Mouse (Mus musculus) limb, embryonic 14.5 days (tissue): Measurements from ENCODE around the gene Psmd13. TPM values are rescaled to one million over a fixed set of nuclear protein-coding genes. Genes with fewer than 3 reads are reported as not detected.
A peak's percentile ranks its signal among the peaks of the same experiment; 100 is the strongest.

ENCODE experiments used
- ATAC-seq: fragments of 200-750 bp; cut with Nextera tagmentation; 2 replicates; pipeline ENCODE4 v1.8.0; 2017; ENCODE audit warnings: low read depth, moderate number of reproducible peaks, moderate TSS enrichment; ENCODE audit not compliant: low FRiP score
- DNase-seq: peaks from one replicate; pipeline ENCODE4 v3.0.0-alpha.2; 2015; ENCODE audit warnings: low spot score
- H3K27ac ChIP-seq: fragments of 300-500 bp; sonication (generic); replicated peaks from 2 replicates; pipeline ENCODE4 v1.5.1; 2014; ENCODE audit warnings: low read depth, mild to moderate bottlenecking, low read length, moderate library complexity, mixed read lengths
- H3K27me3 ChIP-seq: fragments of 300-500 bp; sonication (generic); 2 replicates; pipeline ENCODE4 v1.6.1; 2014; ENCODE audit warnings: low read length, mixed read lengths; ENCODE audit not compliant: control insufficient read depth, insufficient read depth
- H3K36me3 ChIP-seq: fragments of 300-500 bp; sonication (generic); 2 replicates; pipeline ENCODE4 v1.6.1; 2014; ENCODE audit warnings: mild to moderate bottlenecking, low read length, moderate library complexity, mixed read lengths; ENCODE audit not compliant: control insufficient read depth, insufficient read depth
- H3K4me1 ChIP-seq: fragments of 300-500 bp; sonication (generic); 2 replicates; pipeline ENCODE4 v1.6.1; 2014; ENCODE audit warnings: antibody characterized with exemption, low read length, mixed read lengths; ENCODE audit not compliant: control insufficient read depth, insufficient read depth
- H3K4me2 ChIP-seq: fragments of 300-500 bp; sonication (generic); replicated peaks from 2 replicates; pipeline ENCODE4 v1.6.1; 2014; ENCODE audit warnings: low read depth, mild to moderate bottlenecking, low read length, moderate library complexity; ENCODE audit not compliant: severe bottlenecking
- H3K4me3 ChIP-seq: fragments of 300-500 bp; sonication (generic); replicated peaks from 2 replicates; pipeline ENCODE4 v1.5.1; 2014; ENCODE audit warnings: low read length
- H3K9ac ChIP-seq: fragments of 300-500 bp; sonication (generic); 2 replicates; pipeline ENCODE4 v1.6.1; 2014; ENCODE audit warnings: mild to moderate bottlenecking, low read depth, low read length, moderate library complexity; ENCODE audit not compliant: severe bottlenecking
- H3K9me3 ChIP-seq: fragments of 300-500 bp; sonication (generic); 2 replicates; pipeline ENCODE4 v1.6.1; 2016; ENCODE audit warnings: low read length; ENCODE audit not compliant: control insufficient read depth
- POLR2A ChIP-seq: fragments of 200-500 bp; IDR thresholded peaks from 2 replicates; pipeline ENCODE4 v1.8.0; 2012; ENCODE audit warnings: inconsistent platforms, mild to moderate bottlenecking, moderate library complexity, borderline replicate concordance; ENCODE audit not compliant: insufficient read depth, insufficient read length; ENCODE audit errors: extremely low read depth
- WGBS: fragments of 180-500 bp; shearing (Covaris S2); extraction: QIAGEN DNeasy Blood & Tissue Kit; methylation state at CpG from one replicate; pipeline ENCODE4 v1.1.7; 2014; 5-methylcytosine and 5-hydroxymethylcytosine counted together
- polyA plus RNA-seq, 2 experiments: library from polyadenylated mRNA; depleted of rRNA in 1 of 2; stranded (reverse) in 1 of 2; unstranded in 1 of 2; fragments of >200 nt; fragmentation: Nextera tagmentation in 1 of 2; extraction: Ambion mirVana in 1 of 2; gene quantifications; 2 replicates each; pipeline versions ENCODE4 v1.2.1 to v1.2.3; 2012 to 2014

Psmd13 gene
- polyA plus RNA-seq, 2 experiments, result 113 to 133 TPM

DNA sequence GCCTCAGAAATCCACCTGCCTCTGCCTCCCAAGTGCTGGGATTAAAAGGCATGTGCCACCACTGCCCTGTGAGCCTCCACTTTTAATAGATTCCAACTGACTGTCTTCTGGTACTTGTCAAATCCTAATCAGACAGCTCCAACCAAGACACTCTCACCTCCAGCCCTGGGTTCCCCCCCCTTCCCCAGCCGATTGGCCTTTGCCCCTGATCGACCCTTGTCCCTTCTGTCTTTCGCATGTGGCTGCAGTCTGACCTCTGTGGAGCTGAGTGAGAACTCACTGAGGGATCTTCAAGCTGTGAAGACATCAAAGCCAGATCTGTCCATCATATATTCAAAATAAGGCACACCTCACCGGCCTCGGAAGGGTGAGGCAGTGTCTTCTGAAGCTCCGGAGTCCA is 45.4 kb downstream of the Psmd13 start:
- H3K4me3 ChIP-seq, result no peak overlapping the region
- no peak for ATAC-seq
- DNase-seq, result no peak
- WGBS, result 79% methylated on average over 6 of the region's 6 CpGs
- no peak overlapping the region for H3K4me2 ChIP-seq
- TF ChIP-seq POLR2A, result no peak
- H3K27me3 ChIP-seq, result peaks cover 19% of the 10 kb centered on the region
- no peaks in the 10 kb centered on the region for H3K9me3 ChIP-seq
- H3K4me1 ChIP-seq, result peaks cover 7% of the 10 kb centered on the region; the same call in 1 of the 2 replicates
- no peak overlapping the region for H3K9ac ChIP-seq
- H3K27ac ChIP-seq, result no peak overlapping the region
- no peaks in the 10 kb centered on the region for H3K36me3 ChIP-seq

DNA sequence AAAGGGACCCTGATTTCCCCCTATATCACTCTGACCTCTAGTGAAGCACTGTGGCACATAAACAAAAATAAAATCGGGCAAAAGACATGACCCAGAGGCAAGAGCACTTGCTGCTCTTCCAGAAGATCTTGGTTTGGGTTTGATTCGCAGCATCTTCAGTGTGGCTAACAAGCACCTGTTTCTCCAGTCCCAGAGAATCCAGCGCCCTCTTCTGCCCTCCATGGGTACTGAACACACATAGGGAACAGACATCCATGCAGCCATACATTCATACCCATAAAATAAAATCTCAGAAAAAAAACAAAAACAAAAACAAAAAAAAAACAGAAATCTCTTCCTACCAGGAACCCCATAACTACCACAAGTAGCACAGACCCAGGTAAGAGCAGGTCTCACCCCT is 56.7 kb downstream of the Psmd13 start:
- Histone ChIP-seq H3K27me3 (peaks cover 3% of the 10 kb centered on the region; the same call in 1 of the 2 replicates), H3K4me3 (no peak overlapping the region), H3K9ac (no peak overlapping the region), H3K36me3 (no peaks in the 10 kb centered on the region), H3K4me1 (peaks cover 27% of the 10 kb centered on the region), H3K9me3 (no peaks in the 10 kb centered on the region), H3K27ac (no peak overlapping the region), H3K4me2 (no peak overlapping the region)
- WGBS, result 49% methylated on average over 3 of the region's 3 CpGs
- no peak for TF ChIP-seq POLR2A
- DNase-seq (no peak), ATAC-seq (no peak)

DNA sequence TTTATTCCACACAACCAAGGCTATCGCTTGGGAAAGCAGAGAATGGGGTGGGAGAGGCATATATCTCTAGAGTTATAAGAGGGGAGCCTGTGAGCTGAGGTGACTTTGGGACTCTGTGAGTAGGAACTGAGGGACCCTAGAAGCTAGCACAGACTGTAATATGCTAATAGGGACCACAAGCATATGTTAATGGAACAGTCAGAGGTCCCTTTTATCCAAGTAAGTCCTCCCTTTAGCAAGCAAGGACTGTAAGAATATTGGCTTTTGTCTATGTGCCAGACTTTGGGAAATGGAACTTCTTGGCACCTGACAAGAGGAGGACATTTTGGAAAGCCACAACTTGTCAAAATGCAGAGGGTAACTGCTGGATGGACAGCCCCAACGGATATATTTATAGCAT is 57.1 kb downstream of the Psmd13 start:
- H3K36me3 ChIP-seq, result no peaks in the 10 kb centered on the region
- H3K4me1 ChIP-seq, result peaks cover 27% of the 10 kb centered on the region
- 11% methylated on average over 2 of the region's 2 CpGs for WGBS
- no peak for DNase-seq
- no peaks in the 10 kb centered on the region for H3K9me3 ChIP-seq
- no peak overlapping the region for H3K4me2 ChIP-seq
- H3K4me3 ChIP-seq, result no peak overlapping the region
- no peak overlapping the region for H3K9ac ChIP-seq
- H3K27ac ChIP-seq, result no peak overlapping the region
- ATAC-seq, result no peak
- no peak for TF ChIP-seq POLR2A
- H3K27me3 ChIP-seq, result peaks cover 3% of the 10 kb centered on the region; the same call in 1 of the 2 replicates

DNA sequence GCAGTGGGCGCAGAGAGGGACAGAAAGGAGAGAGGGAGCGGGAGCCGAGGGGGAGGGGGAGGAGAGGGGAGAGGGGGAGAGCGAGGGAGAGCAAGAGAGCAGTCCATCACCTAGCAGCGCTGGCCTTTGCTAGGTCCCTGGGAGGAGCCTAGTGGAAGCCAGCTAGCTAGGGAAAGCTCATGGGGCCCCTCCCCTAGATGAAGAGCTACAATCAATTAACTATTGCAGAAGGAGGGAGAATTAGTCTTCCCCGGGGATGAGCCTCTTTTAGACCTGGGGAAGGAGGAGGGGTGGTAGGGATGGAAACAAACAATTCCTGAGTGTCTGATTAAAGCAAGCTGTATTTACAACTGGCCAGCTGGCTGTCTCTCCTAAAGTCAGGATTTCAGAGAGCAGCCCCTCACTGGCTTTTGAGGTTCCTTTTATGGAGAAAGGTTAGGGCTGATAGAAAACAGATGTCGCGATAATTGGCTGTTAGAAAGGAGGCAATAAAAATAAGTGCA is 58.0 kb downstream of the Psmd13 start:
- H3K4me1 ChIP-seq, result peaks cover 27% of the 10 kb centered on the region
- no peak for TF ChIP-seq POLR2A
- 0 out of 2 replicates have a peak overlapping the region, but pooled peaks have one; percentile 4 for H3K4me3 ChIP-seq
- peaks cover 3% of the 10 kb centered on the region; the same call in 1 of the 2 replicates for H3K36me3 ChIP-seq
- whole genome bisulfite sequencing, result 5% methylated on average over 8 of the region's 8 CpGs
- ATAC-seq, result peak; percentile 38
- H3K9ac ChIP-seq, result peak overlapping the region; percentile 44
- H3K9me3 ChIP-seq, result no peaks in the 10 kb centered on the region
- peaks cover 3% of the 10 kb centered on the region; the same call in 1 of the 2 replicates for H3K27me3 ChIP-seq
- H3K27ac ChIP-seq, result peak overlapping the region; percentile 67
- DNase-seq, result peak; percentile 81
- H3K4me2 ChIP-seq, result peak overlapping the region; percentile 38

DNA sequence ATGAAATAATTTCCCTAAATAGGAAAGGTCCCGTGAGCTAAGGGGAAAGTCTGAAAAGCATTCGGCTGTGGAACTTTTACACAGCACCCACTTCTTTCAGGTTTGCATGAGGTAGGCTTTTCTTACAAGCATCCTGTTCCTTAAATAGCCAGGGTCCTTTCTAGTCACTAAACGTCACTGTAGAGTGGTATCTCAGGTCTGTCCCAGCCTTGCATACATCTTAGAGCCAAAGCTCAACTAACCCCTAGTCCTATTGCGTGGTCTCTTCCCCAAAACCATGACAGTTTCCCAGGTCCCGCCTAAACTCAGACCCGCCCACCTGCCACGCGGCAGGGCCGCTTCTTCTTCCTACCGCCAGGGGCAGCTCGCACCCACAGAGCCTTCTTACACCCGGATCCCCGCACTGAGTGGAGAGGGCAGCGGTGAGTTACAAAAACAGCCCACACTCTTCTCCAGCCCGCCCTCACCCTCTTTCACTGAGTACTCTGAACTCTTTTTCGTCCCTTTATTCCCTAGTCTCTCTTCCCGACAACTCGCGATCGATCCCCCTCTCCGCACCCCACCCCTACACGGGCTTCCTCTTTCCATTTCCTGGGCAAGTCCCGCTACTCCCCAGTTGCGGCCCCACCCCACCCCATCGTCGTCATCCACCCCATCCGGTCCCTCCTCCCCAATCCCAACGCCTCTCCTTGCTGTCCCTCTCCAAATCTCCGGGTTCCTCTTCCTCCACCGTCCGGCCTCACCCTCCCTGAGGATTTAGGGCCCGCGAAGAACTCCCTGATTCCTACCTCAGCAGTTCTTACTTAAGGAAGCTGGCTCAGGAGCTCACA is 59.7 kb downstream of the Psmd13 start, which contains the start of gene Pgghg:
TSS of gene Pgghg (plus strand) at position 170 of the 830 bp plus-strand sequence.
- peak; percentile 91 for ATAC-seq

More for the DNA sequence above, 59.7 kb downstream of the Psmd13 start, which contains the start of gene Pgghg:
- Histone ChIP-seq H3K4me1 (peaks cover 27% of the 10 kb centered on the region), H3K36me3 (peaks cover 17% of the 10 kb centered on the region), H3K4me2 (peak within 1 kb of the TSS; percentile 69), H3K4me3 (peak within 1 kb of the TSS; percentile 50), H3K9ac (peak within 1 kb of the TSS; percentile 73), H3K27ac (peak within 1 kb of the TSS; percentile 90), H3K9me3 (no peaks in the 10 kb centered on the region), H3K27me3 (no peaks in the 10 kb centered on the region)
- TF ChIP-seq POLR2A, result 0 out of 2 replicates have a peak, but pooled peaks have one; percentile 46
- 2% methylated on average over 33 of the region's 33 CpGs for WGBS
- DNase-seq, result peak; percentile 89
